Mouse (Mus musculus) limb, embryonic 12.5 days (tissue): Measurements from ENCODE around the gene Tsc22d4. TPM values are rescaled to one million over a fixed set of nuclear protein-coding genes. Genes with fewer than 3 reads are reported as not detected.
A peak's percentile ranks its signal among the peaks of the same experiment; 100 is the strongest.
"Not testable (repeated sequence)": the region's sequence is repeated elsewhere in the genome, so short reads cannot be mapped to it uniquely, and the experiment has no call there.

Experiments
- ATAC-seq: fragments of 200-750 bp; cut with Nextera tagmentation; 2 replicates; pipeline ENCODE4 v1.8.0; 2017; ENCODE audit warnings: low read depth, moderate TSS enrichment; ENCODE audit not compliant: insufficient number of reproducible peaks, insufficient read depth, low FRiP score, low TSS enrichment
- H3K27ac ChIP-seq: fragments of 300-500 bp; sonication (generic); 2 replicates; pipeline ENCODE4 v1.5.1; 2016; ENCODE audit warnings: mild to moderate bottlenecking, moderate library complexity
- H3K27me3 ChIP-seq: fragments of 300-500 bp; sonication (generic); 2 replicates; pipeline ENCODE4 v1.6.1; 2016; ENCODE audit warnings: mild to moderate bottlenecking, moderate library complexity
- H3K36me3 ChIP-seq: fragments of 300-500 bp; sonication (generic); 2 replicates; pipeline ENCODE4 v1.6.1; 2016; ENCODE audit warnings: mild to moderate bottlenecking, moderate library complexity
- H3K4me1 ChIP-seq: fragments of 300-500 bp; sonication (generic); replicated peaks from 2 replicates; pipeline ENCODE4 v1.6.1; 2016
- H3K4me2 ChIP-seq: fragments of 300-500 bp; sonication (generic); 2 replicates; pipeline ENCODE4 v1.6.1; 2016; ENCODE audit warnings: mild to moderate bottlenecking, moderate library complexity
- H3K4me3 ChIP-seq: fragments of 300-500 bp; sonication (generic); replicated peaks from 2 replicates; pipeline ENCODE4 v1.5.1; 2016; ENCODE audit warnings: mild to moderate bottlenecking
- H3K9ac ChIP-seq: fragments of 300-500 bp; sonication (generic); replicated peaks from 2 replicates; pipeline ENCODE4 v1.6.1; 2016; ENCODE audit warnings: mild to moderate bottlenecking, moderate library complexity
- H3K9me3 ChIP-seq: fragments of 300-500 bp; sonication (generic); 2 replicates; pipeline ENCODE4 v1.6.1; 2016; ENCODE audit warnings: mild to moderate bottlenecking, moderate library complexity
- WGBS: fragments of 180-500 bp; shearing (Covaris S2); methylation state at CpG from one replicate; pipeline ENCODE4 v1.1.7; 2016; 5-methylcytosine and 5-hydroxymethylcytosine counted together
- polyA plus RNA-seq: library from polyadenylated mRNA; unstranded; fragments of >200 nt; fragmentation: Nextera tagmentation; extraction: Ambion mirVana; gene quantifications from 2 replicates; pipeline ENCODE4 v1.2.1, GENCODE M21; 2016

Tsc22d4 gene
- polyA plus RNA-seq, 1 experiment from 2014 or later = 128 TPM

GRCm38 (mm10) chr5:137720558-137721164 lies 24.9 kb upstream of the Tsc22d4 start:
- 20% methylated on average over 9 of the region's 16 CpGs for WGBS
- not testable (repeated sequence) for ATAC-seq, H3K4me3 ChIP-seq

DNA sequence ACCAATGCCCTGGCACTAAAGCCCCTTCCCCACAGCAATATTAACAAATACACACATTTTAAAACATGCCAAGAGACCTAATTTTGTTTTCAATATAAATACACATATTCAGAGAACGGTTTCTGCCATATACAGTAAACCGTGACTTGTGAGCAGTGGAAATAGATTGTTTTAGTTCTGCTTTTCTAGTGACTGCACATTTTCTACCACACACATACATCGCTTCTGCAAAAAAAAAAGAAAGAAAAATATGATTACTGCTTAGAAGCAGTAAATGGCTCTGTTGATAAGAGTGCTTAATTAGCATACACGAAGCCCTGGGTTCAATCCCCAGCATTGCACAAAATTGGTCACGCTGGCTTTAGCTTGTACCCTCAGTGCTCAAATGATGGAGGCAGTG lies 21.7 kb upstream of the Tsc22d4 start:
- no peak for ATAC-seq
- Histone ChIP-seq H3K9me3 (no peaks in the 10 kb centered on the region), H3K27me3 (peaks cover 7% of the 10 kb centered on the region; the same call in 1 of the 2 replicates), H3K27ac (no peak overlapping the region), H3K4me3 (no peak overlapping the region), H3K4me2 (no peak overlapping the region), H3K36me3 (no peaks in the 10 kb centered on the region), H3K4me1 (peaks cover 3% of the 10 kb centered on the region), H3K9ac (no peak overlapping the region)
- 87% methylated on average over 5 of the region's 5 CpGs for WGBS

More at GRCm38 (mm10) chr5:137720558-137721164, 24.9 kb upstream of the Tsc22d4 start:
- H3K4me2 ChIP-seq = peak overlapping the region; percentile 48
- not testable (repeated sequence) for H3K36me3 ChIP-seq, H3K9me3 ChIP-seq, H3K27me3 ChIP-seq, H3K4me1 ChIP-seq, H3K27ac ChIP-seq, H3K9ac ChIP-seq

GRCm38 (mm10) chr5:137726767-137727166 lies 18.8 kb upstream of the Tsc22d4 start:
- no peak overlapping the region for H3K4me3 ChIP-seq
- no peak overlapping the region for H3K4me2 ChIP-seq
- WGBS = 61% methylated on average over 6 of the region's 6 CpGs
- no peak for ATAC-seq
- no peaks in the 10 kb centered on the region for H3K9me3 ChIP-seq
- peaks cover 18% of the 10 kb centered on the region for H3K36me3 ChIP-seq
- no peak overlapping the region for H3K9ac ChIP-seq
- no peak overlapping the region for H3K27ac ChIP-seq
- peaks cover 7% of the 10 kb centered on the region; the same call in 1 of the 2 replicates for H3K27me3 ChIP-seq
- peaks cover 9% of the 10 kb centered on the region; the same call in 1 of the 2 replicates for H3K4me1 ChIP-seq

- WGBS = 80% methylated on average over 12 of the region's 12 CpGs
- no peaks in the 10 kb centered on the region for H3K9me3 ChIP-seq
- H3K4me2 ChIP-seq = peak overlapping the region; percentile 34
- peaks cover 38% of the 10 kb centered on the region for H3K4me1 ChIP-seq
- ATAC-seq = peak; percentile 17; the same call in 1 of the 2 replicates
- peaks cover 74% of the 10 kb centered on the region for H3K36me3 ChIP-seq
- H3K27me3 ChIP-seq = no peaks in the 10 kb centered on the region
- no peak overlapping the region for H3K4me3 ChIP-seq
- 0 out of 2 replicates have a peak overlapping the region, but pooled peaks have one; percentile 12 for H3K27ac ChIP-seq
- peak overlapping the region; percentile 37; the same call in 1 of the 2 replicates for H3K9ac ChIP-seq
These were observed 11.8 kb upstream of the Tsc22d4 start for GRCm38 (mm10) chr5:137733638-137734288.

DNA sequence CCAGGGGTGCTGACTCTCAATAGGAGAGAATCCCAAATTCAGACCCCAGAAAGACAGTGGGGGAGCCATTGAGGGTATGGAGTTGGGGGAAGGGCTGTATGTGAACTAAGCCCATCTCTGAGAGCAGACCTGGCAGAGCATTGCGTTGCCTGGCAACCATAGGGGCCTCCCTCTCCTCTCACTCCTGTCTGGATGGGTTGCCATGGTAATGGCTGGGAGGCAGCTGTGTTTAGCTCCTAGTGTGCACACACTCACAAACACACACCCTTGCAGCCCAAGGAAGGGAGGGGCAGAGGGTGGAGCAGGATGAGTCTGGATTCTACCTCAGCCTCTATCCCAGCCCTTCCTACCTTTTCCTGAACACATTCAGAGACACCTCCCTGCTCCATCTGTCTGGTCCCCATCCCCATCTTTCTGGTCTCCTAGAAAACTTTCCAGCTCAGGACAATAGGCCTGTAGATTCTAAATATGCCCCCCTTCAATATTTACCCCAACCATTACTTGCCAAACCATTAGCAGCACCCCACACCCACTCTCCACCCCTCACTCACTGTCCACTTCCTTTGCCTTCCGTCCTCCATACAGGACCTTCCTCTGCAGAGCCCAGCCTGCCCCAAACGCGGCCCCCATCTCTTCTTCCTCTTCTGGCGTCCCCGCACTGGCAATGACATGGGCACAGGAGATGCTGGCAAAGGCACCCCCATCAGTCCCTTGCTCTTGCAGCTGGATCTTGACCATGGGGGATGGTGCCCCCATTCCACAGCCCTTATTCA lies 11.1 kb upstream of the Tsc22d4 start:
- ATAC-seq = peak; percentile 82

DNA sequence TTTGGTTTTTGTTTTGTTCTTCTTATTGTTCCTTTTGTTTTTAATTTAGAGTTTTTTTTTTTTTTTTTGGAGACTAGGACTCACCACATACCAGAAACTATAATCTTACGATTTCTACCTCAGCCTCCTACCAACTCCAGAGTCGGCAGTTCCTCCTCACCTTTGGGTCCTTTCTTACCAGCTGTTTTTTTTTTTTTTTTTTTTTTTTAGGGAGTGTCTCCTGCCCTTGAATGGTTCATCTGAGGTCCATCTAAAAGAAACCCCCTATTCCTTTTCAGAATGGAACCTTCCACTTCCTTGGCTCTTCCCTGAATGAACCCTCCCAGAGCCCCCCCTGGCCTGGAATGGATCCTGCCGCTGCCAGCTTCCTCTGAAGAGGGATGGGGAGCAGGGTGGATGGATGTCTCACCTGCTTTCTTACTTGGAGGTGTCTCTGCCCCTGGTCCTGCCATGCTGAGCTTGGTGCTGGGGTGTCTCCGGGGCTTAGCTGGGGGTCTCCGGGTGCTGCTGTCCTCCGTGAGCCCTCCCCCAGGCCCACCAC lies 8.1 kb upstream of the Tsc22d4 start:
- Histone ChIP-seq H3K4me2 (no peak overlapping the region), H3K36me3 (peaks cover 49% of the 10 kb centered on the region), H3K4me1 (peaks cover 51% of the 10 kb centered on the region), H3K27me3 (no peaks in the 10 kb centered on the region), H3K9ac (no peak overlapping the region), H3K27ac (no peak overlapping the region), H3K9me3 (no peaks in the 10 kb centered on the region), H3K4me3 (no peak overlapping the region)
- ATAC-seq = no peak
- WGBS = 87% methylated on average over 6 of the region's 6 CpGs

More for the DNA sequence above, 11.1 kb upstream of the Tsc22d4 start:
- Histone ChIP-seq H3K9ac (peak overlapping the region; percentile 37), H3K4me3 (no peak overlapping the region), H3K36me3 (peaks cover 72% of the 10 kb centered on the region), H3K27ac (peak overlapping the region; percentile 67), H3K27me3 (no peaks in the 10 kb centered on the region), H3K4me1 (peaks cover 45% of the 10 kb centered on the region), H3K9me3 (no peaks in the 10 kb centered on the region), H3K4me2 (peak overlapping the region; percentile 34)
- WGBS = 71% methylated on average over 6 of the region's 6 CpGs

GRCm38 (mm10) chr5:137738516-137738915 lies 7.0 kb upstream of the Tsc22d4 start:
- no peak for ATAC-seq
- Histone ChIP-seq H3K27me3 (no peaks in the 10 kb centered on the region), H3K4me2 (peak overlapping the region; percentile 91; the same call in 1 of the 2 replicates), H3K4me1 (peaks cover 51% of the 10 kb centered on the region), H3K4me3 (no peak overlapping the region), H3K36me3 (peaks cover 39% of the 10 kb centered on the region), H3K9me3 (no peaks in the 10 kb centered on the region), H3K9ac (no peak overlapping the region), H3K27ac (no peak overlapping the region)
- WGBS = 62% methylated on average over 5 of the region's 5 CpGs

DNA sequence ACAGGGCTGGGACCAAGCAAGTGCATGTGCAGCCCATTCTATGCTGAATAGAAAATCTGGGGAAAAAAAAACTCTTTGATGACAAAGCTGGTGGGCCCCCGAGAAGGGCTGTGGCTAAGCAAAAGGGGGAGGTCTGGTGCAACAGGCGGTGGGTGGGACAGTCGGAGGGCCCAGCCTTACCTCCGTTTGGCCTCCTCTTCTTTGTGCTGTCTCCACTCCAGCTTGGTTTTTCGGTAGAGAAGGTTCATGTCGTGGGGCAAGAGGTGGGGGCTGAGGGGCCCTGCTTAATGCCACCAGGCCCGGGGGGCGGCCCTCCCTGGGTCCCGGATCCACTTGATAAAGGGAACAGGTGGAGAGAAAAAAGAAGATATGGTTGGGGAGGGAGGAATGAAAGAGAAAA lies 6.1 kb upstream of the Tsc22d4 start:
- 69% methylated on average over 9 of the region's 9 CpGs for WGBS
- no peak overlapping the region for H3K27ac ChIP-seq

DNA sequence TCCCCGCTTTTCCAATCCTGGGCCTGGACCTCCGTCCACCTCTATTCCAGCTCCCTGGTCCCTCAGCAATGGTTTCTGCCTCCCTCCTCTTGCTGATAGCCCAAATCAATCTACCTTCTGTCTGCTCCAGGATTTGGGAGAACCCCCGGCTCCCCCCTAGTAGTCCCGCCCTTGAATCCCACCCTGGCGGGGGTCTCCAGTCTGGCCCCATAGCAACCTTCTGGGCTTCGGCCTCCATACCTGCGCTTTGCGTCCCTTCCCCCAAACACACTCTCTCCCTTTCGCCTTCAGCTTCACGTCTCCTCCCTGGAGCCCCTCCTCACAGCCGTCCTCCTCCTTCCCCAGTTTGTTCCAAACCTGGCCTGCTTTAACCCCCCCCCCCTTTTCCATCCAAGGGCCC lies 5.0 kb upstream of the Tsc22d4 start:
- Histone ChIP-seq H3K36me3 (peaks cover 25% of the 10 kb centered on the region), H3K4me3 (peak overlapping the region; percentile 65), H3K9ac (peak overlapping the region; percentile 66), H3K9me3 (no peaks in the 10 kb centered on the region), H3K27me3 (no peaks in the 10 kb centered on the region), H3K4me1 (peaks cover 39% of the 10 kb centered on the region), H3K4me2 (peak overlapping the region; percentile 91), H3K27ac (peak overlapping the region; percentile 68)
- 0 out of 2 replicates have a peak, but pooled peaks have one; percentile 12 for ATAC-seq
- 10% methylated on average over 11 of the region's 11 CpGs for WGBS

More for the DNA sequence above, 6.1 kb upstream of the Tsc22d4 start:
- Histone ChIP-seq H3K9me3 (no peaks in the 10 kb centered on the region), H3K36me3 (peaks cover 34% of the 10 kb centered on the region), H3K4me2 (peak overlapping the region; percentile 91), H3K4me3 (0 out of 2 replicates have a peak overlapping the region, but pooled peaks have one; percentile 1), H3K27me3 (no peaks in the 10 kb centered on the region), H3K4me1 (peaks cover 43% of the 10 kb centered on the region), H3K9ac (peak overlapping the region; percentile 66)
- no peak for ATAC-seq

GRCm38 (mm10) chr5:137741023-137741931 lies 4.3 kb upstream of the Tsc22d4 start, which contains the start of gene Nyap1:
Nyap1 (minus strand) TSS chr5:137741607.
- Histone ChIP-seq H3K27ac (peak within 1 kb of the TSS; percentile 68), H3K9me3 (no peaks in the 10 kb centered on the region), H3K27me3 (no peaks in the 10 kb centered on the region), H3K4me2 (peak within 1 kb of the TSS; percentile 91), H3K4me1 (peaks cover 36% of the 10 kb centered on the region), H3K36me3 (peaks cover 17% of the 10 kb centered on the region), H3K4me3 (peak within 1 kb of the TSS; percentile 65), H3K9ac (peak within 1 kb of the TSS; percentile 66)
- WGBS = under 1% methylated on average over 71 of the region's 71 CpGs
- peak; percentile 89 for ATAC-seq
